Mouse (Mus musculus): Measurements from ENCODE around the gene Gm20481. TPM values are rescaled to one million over a fixed set of nuclear protein-coding genes. Genes with fewer than 3 reads are reported as not detected.
"Not testable (repeated sequence)": the region's sequence is repeated elsewhere in the genome, so short reads cannot be mapped to it uniquely, and the experiment has no call there.

The Gm20481 gene
- polyA plus RNA-seq, 1 experiment, result not detected

GRCm38 (mm10) chr17:34954831-34955230 is 14.9 kb upstream of the Gm20481 start:
- peaks cover 18% of the 10 kb centered on the region for H3K79me2 ChIP-seq (ENCODE audit: control insufficient read depth, insufficient read depth)
- H3K4me3 ChIP-seq, result no peak overlapping the region
- no peak for TF ChIP-seq CEBPB (IDR thresholded peaks at IDR 0.05; ENCODE audit: insufficient read depth, poor library complexity, severe bottlenecking)
- TF ChIP-seq SRF (IDR thresholded peaks at IDR 0.05; ENCODE audit: control insufficient read depth, insufficient read length, low read depth), result no peak
- no peak for TF ChIP-seq USF1 (IDR thresholded peaks at IDR 0.05; ENCODE audit: low read depth)
- no peak for TF ChIP-seq MYOG (IDR thresholded peaks at IDR 0.05; ENCODE audit: control insufficient read depth in 1 of 3, insufficient read depth in 1 of 3, insufficient read length in 2 of 3, low read depth in 2 of 3)
- TF ChIP-seq MYOD1 (IDR thresholded peaks at IDR 0.05; ENCODE audit: control insufficient read depth in 1 of 3, insufficient read length in 2 of 3, low read depth in 2 of 3), result no peak
- TF ChIP-seq POLR2AphosphoS2 (IDR thresholded peaks at IDR 0.05; ENCODE audit: insufficient read length, low read depth), result no peak
- TF ChIP-seq E2F4 (IDR thresholded peaks at IDR 0.05; ENCODE audit: insufficient read depth), result no peak
- TF ChIP-seq MAX (IDR thresholded peaks at IDR 0.05; ENCODE audit: low read depth), result no peak
- no peak for TF ChIP-seq POLR2A (IDR thresholded peaks at IDR 0.05; ENCODE audit: insufficient read length, low read depth)
- no peak for TF ChIP-seq TCF12 (IDR thresholded peaks at IDR 0.05; ENCODE audit: insufficient read depth, poor library complexity, severe bottlenecking)
- TF ChIP-seq REST (IDR thresholded peaks at IDR 0.05; ENCODE audit: insufficient read depth, insufficient read length), result no peak
- no peak for TF ChIP-seq TCF3 (IDR thresholded peaks at IDR 0.05; ENCODE audit: insufficient read length, low read depth)
- H3K4me2 ChIP-seq (ENCODE audit: low read depth), result no peak overlapping the region
- H3K27me3 ChIP-seq (ENCODE audit: control insufficient read depth, insufficient read depth, insufficient read length), result no peaks in the 10 kb centered on the region
- peaks cover 12% of the 10 kb centered on the region for H3K36me3 ChIP-seq (ENCODE audit: control insufficient read depth, insufficient read depth)
- no peak overlapping the region for H3ac ChIP-seq (ENCODE audit: control insufficient read depth, insufficient read length)

GRCm38 (mm10) chr17:34955884-34956283 is 13.8 kb upstream of the Gm20481 start:
- TF ChIP-seq SRF (IDR thresholded peaks at IDR 0.05; ENCODE audit: control insufficient read depth, insufficient read length, low read depth) (no peak), MYOG (IDR thresholded peaks at IDR 0.05; ENCODE audit: control insufficient read depth in 1 of 3, insufficient read depth in 1 of 3, insufficient read length in 2 of 3, low read depth in 2 of 3) (no peak), TCF12 (IDR thresholded peaks at IDR 0.05; ENCODE audit: insufficient read depth, poor library complexity, severe bottlenecking) (no peak), REST (IDR thresholded peaks at IDR 0.05; ENCODE audit: insufficient read depth, insufficient read length) (no peak), E2F4 (IDR thresholded peaks at IDR 0.05; ENCODE audit: insufficient read depth) (no peak), TCF3 (IDR thresholded peaks at IDR 0.05; ENCODE audit: insufficient read length, low read depth) (no peak), MYOD1 (IDR thresholded peaks at IDR 0.05; ENCODE audit: control insufficient read depth in 1 of 3, insufficient read length in 2 of 3, low read depth in 2 of 3) (no peak), USF1 (IDR thresholded peaks at IDR 0.05; ENCODE audit: low read depth) (no peak), MAX (IDR thresholded peaks at IDR 0.05; ENCODE audit: low read depth) (no peak), CEBPB (IDR thresholded peaks at IDR 0.05; ENCODE audit: insufficient read depth, poor library complexity, severe bottlenecking) (no peak)
- Histone ChIP-seq H3K36me3 (ENCODE audit: control insufficient read depth, insufficient read depth) (peaks cover 2% of the 10 kb centered on the region), H3K4me3 (no peak overlapping the region), H3K27me3 (ENCODE audit: control insufficient read depth, insufficient read depth, insufficient read length) (no peaks in the 10 kb centered on the region), H3K79me2 (ENCODE audit: control insufficient read depth, insufficient read depth) (peaks cover 14% of the 10 kb centered on the region), H3K4me2 (ENCODE audit: low read depth) (no peak overlapping the region), H3ac (ENCODE audit: control insufficient read depth, insufficient read length) (no peak overlapping the region)

- Histone ChIP-seq H3K4me2 (ENCODE audit: low read depth) (no peak overlapping the region), H3ac (ENCODE audit: control insufficient read depth, insufficient read length) (no peak overlapping the region), H3K36me3 (ENCODE audit: control insufficient read depth, insufficient read depth) (no peaks in the 10 kb centered on the region), H3K4me3 (no peak overlapping the region), H3K79me2 (ENCODE audit: control insufficient read depth, insufficient read depth) (peaks cover 10% of the 10 kb centered on the region), H3K27me3 (ENCODE audit: control insufficient read depth, insufficient read depth, insufficient read length) (no peaks in the 10 kb centered on the region)
- no peak for TF ChIP-seq USF1 (IDR thresholded peaks at IDR 0.05; ENCODE audit: low read depth)
- no peak for TF ChIP-seq SRF (IDR thresholded peaks at IDR 0.05; ENCODE audit: control insufficient read depth, insufficient read length, low read depth)
- no peak for TF ChIP-seq POLR2AphosphoS2 (IDR thresholded peaks at IDR 0.05; ENCODE audit: insufficient read length, low read depth)
- TF ChIP-seq MYOG (IDR thresholded peaks at IDR 0.05; ENCODE audit: control insufficient read depth in 1 of 3, insufficient read depth in 1 of 3, insufficient read length in 2 of 3, low read depth in 2 of 3), result no peak
- TF ChIP-seq REST (IDR thresholded peaks at IDR 0.05; ENCODE audit: insufficient read depth, insufficient read length), result no peak
- TF ChIP-seq POLR2A (IDR thresholded peaks at IDR 0.05; ENCODE audit: insufficient read length, low read depth), result no peak
- no peak for TF ChIP-seq TCF3 (IDR thresholded peaks at IDR 0.05; ENCODE audit: insufficient read length, low read depth)
- TF ChIP-seq CEBPB (IDR thresholded peaks at IDR 0.05; ENCODE audit: insufficient read depth, poor library complexity, severe bottlenecking), result no peak
- TF ChIP-seq TCF12 (IDR thresholded peaks at IDR 0.05; ENCODE audit: insufficient read depth, poor library complexity, severe bottlenecking), result no peak
These were observed 13.4 kb upstream of the Gm20481 start for GRCm38 (mm10) chr17:34956340-34956739.

GRCm38 (mm10) chr17:34957291-34957690 is 12.4 kb upstream of the Gm20481 start:
- H3K4me3 ChIP-seq; H3K36me3 ChIP-seq (ENCODE audit: control insufficient read depth, insufficient read depth); H3K27me3 ChIP-seq (ENCODE audit: control insufficient read depth, insufficient read depth, insufficient read length); H3K79me2 ChIP-seq (ENCODE audit: control insufficient read depth, insufficient read depth); H3ac ChIP-seq (ENCODE audit: control insufficient read depth, insufficient read length); H3K4me2 ChIP-seq (ENCODE audit: low read depth): not testable (repeated sequence)

- H3K27me3 ChIP-seq (ENCODE audit: control insufficient read depth, insufficient read depth, insufficient read length); H3ac ChIP-seq (ENCODE audit: control insufficient read depth, insufficient read length); H3K4me3 ChIP-seq; H3K36me3 ChIP-seq (ENCODE audit: control insufficient read depth, insufficient read depth); H3K79me2 ChIP-seq (ENCODE audit: control insufficient read depth, insufficient read depth); H3K4me2 ChIP-seq (ENCODE audit: low read depth): not testable (repeated sequence)
These were observed 11.7 kb upstream of the Gm20481 start for GRCm38 (mm10) chr17:34957966-34958365.

- peak overlapping the region; percentile 40 for H3K4me3 ChIP-seq
- H3K36me3 ChIP-seq (ENCODE audit: control insufficient read depth, insufficient read depth); H3K27me3 ChIP-seq (ENCODE audit: control insufficient read depth, insufficient read depth, insufficient read length); H3K4me2 ChIP-seq (ENCODE audit: low read depth); H3K79me2 ChIP-seq (ENCODE audit: control insufficient read depth, insufficient read depth): not testable (repeated sequence)
- H3ac ChIP-seq (ENCODE audit: control insufficient read depth, insufficient read length), result peak overlapping the region; percentile 19
These were observed 11.0 kb upstream of the Gm20481 start for GRCm38 (mm10) chr17:34958734-34959129.

Measured in myocyte (in vitro differentiated cells).